Mouse (Mus musculus) urinary bladder, adult 2 months (tissue): Measurements from ENCODE around the gene Esrra. TPM values are rescaled to one million over a fixed set of nuclear protein-coding genes. Genes with fewer than 3 reads are reported as not detected.

Experiments
- DNase-seq: peaks from one replicate; pipeline ENCODE4 v3.0.0; 2022; ENCODE audit warnings: low spot score
- polyA plus RNA-seq: library from polyadenylated mRNA; depleted of rRNA; stranded (reverse); fragments of >200 nt; gene quantifications from 2 replicates; pipeline ENCODE4 v1.2.3, GENCODE M21; 2012

Gene Esrra
- polyA plus RNA-seq, 1 experiment, result 59.1 TPM

DNA sequence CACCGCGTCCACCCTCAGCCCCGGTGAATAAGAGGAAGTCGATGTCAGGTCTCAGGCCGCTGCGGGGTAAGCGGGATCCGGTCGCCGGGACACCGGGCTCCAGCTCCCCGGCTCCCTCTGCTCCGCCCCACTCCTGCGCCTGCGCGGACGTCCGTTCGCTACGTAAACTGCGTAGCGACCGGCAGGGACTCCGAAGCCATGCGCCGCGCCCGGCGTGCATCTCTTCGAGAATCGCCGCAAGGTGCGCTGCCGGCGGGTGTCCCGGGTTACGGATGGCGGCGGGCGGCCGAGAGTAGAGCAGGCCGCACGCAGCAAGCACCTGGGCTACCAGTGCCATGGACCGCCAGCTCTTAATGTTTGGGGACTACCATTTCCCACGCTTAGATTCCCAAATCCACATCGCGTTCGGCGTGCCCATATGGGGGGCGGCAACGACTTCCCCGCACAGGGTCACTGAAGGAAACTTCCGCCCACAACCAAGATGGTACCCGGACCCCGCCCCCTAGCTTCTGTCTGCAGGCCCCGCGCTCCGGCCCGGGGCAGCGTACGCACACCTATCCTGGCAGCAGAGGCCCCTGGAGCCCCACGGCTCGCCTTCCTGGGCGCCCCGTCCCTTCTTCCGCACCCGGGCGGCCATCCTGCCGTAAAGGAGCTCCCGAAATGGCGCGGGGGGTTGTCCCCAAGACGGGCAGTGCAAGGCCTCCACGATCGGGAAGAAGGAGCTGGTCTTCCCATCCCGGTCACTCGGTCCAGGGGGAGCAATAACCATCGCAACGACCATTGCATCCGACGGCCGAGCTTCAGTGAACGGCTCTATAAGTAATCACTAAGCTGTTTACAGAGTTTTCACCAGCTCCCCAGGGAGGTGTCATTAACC, 20.0 kb upstream of the Esrra start, which contains the start of gene Bad:
Bad (plus strand) TSS at position 490 of the 877 bp plus-strand sequence.
- peak; percentile 98 for DNase-seq

DNA sequence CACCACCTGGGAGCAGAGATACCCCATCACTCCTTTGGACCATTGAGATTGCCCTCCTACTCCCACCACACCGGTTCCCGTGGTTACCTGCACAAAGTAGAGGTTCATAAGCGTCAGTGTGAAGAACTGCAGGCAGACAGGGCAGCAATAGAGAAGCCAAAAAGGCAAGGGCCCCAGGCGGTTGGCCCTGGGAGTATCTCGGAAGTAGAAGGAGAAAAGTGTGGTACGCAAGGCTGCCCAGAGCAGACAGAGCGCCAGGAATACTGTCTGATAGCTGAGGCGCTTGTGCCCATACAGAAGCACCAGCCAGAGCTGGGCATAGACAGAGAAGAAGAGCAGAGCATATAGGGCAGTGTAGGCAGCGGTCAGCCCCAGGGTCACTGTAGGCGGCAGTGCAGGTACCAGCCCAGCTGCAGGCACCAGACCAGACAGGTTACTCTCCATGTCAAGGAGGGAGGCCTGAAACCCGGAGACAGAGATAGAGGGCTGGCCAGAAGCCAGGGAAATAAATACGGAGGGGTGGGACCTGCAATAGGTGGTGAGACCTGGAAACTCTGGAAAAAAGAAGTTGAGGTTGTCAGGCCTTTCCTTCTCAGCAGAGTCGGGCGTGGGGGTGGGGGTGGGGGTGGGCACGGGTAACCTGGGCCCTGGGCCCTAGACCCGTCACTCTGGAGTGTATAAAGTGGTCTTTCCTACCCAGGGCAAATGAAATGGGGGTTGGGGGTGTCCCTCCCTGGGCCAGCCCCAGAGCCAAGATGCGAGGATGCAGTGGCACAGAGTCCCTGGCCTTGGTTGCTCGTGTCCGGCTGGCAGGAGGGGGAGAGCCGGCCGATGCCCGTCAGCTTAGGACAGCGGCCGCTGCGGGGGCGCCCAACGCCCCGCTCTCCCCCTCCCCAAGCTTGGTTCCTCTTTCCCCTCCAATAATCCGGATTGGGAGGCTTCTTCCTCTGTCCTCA, 19.1 kb upstream of the Esrra start:
- DNase-seq, result no peak

DNA sequence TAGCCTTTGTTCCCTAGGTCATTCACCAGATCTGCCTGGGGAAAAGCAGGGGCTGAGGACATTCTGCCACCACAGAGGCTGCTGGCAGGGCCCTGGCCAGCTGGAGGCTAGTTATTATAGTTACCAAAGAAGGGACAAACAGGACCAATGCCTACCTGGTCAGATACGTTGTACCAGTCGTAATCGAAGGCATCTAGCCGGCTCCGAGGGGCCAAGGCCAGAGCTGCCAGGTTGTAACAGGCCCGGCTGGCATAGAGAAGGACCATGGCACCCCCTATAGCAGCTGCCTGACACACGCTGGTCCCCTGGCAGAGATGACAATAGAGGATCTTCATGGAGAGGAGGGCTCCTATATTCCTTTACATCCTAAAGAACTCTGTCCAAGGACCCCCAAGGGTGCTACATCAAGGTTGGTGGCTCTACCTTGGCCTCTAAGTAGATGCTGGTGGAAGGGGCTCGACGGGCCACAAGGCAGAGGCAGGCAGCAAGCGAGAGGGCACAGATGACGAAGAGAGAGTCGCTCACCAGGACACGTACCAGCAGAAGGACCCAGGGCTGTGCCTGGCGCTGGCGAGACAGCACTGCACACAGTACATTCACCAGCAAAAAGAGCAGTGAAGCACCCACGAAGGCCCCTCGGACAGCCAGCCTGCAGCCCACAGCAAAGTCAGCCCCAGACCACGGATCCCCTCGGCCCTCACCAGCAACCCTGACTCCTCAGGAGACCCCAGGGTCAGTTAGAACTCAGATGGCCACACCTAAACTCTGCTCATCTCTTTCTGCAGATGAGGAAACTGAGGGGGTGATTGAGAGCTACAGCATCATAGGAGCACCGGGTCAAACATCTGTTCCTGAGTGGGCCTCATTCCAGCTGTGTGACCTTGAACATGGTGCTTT, 17.7 kb upstream of the Esrra start:
- no peak for DNase-seq

DNA sequence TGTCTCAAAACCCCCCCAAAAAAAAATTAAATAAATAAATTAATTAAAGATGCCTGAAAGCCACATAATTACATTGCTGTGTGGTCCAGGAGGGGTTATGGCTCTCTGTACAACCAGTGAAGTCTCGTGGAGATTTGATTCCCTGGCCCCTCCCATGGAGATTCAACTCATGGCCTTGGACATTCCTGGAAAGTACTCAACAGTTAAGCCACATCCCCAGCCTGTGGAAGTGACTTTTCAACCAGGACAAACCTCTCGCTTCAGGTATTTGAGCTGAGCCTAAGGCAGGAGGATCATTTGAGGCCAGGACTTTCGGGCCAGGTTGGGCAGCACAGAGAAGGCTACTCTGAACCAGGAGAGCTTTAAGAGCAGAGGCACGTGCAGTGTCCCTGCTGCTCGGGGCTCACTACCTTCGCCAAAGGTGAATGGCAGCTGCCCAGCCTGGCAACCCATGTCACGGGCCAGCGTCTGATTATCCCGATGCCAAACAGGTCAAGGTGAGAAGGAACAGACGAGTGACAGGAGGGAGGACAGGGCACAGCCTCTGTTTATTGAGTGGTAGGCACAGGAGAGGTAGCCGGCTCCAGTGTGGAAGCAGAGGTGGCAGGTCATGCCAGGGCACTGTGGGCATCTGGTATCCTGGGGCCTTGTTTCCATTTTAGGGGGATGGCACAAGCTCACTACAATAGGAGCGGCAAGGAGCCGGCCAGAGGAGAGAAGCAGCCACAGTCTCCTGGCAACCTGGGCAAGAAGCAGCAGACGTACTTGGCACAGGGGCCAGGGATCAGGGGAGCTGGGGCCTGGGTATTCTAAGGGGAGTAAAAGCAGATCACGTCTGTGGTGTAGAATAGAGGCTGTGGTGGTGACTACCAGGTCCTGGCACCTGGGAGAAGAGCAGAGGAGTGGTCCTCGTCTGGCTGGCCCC, 16.2 kb upstream of the Esrra start:
- DNase-seq, result no peak

DNA sequence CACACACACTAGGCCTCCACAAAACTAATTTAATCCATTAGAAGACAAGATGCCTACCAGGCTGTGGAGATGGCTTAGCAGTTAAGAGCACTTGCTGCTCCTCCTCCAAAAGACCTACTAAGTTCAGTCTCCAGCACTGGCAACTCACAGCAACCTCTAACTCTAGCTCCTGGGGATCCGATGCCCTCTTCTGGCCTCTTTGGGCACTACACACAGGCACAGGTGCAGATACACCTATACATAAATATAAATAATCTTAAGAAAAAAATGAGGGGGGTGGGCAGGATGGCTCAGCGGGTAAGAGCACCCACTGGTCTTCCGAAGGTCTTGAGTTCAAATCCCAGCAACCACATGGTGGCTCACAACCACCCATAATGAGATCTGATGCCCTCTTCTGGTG, 14.7 kb upstream of the Esrra start:
- DNase-seq, result no peak

DNA sequence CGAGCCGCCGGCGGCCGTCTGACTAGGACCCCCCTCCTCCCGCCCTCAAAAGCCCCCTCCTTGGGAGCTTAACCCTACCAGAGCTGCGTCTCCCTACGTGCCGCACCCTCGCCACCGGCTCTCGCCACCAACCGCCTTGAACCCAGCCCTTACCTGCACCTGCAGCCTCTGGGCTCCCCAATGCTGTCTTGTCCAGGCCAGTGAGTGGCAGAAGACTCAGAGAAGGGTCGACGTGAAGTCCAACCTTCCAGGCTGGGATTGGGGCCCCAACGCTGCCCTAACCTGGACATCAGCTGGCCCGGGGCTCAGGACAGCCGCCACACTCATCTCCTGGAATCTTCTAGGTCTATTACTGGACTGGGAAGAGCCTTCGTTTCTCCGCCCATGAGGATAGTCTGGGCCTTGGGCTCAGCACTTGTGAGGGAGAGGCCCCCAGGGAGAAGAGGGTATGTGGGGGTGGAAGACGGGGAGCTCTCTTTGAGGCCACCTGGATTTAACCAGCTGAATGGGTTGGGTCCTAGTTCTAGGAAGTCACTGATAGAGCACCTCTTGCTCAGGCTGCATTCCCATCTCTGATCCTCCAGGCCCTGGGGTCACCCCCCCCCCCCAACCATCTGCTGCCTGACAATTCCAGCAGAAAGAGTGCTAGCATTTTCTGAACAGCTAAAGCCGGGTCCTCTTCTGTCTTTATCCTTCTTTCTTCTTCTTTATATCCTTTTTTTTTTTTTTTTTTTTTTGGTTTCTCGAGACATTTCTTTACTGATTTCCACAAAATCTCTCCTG, 12.8 kb upstream of the Esrra start, which contains the start of gene Kcnk4:
Kcnk4 (minus strand) TSS at position 321 of the 783 bp plus-strand sequence.
- DNase-seq, result no peak

DNA sequence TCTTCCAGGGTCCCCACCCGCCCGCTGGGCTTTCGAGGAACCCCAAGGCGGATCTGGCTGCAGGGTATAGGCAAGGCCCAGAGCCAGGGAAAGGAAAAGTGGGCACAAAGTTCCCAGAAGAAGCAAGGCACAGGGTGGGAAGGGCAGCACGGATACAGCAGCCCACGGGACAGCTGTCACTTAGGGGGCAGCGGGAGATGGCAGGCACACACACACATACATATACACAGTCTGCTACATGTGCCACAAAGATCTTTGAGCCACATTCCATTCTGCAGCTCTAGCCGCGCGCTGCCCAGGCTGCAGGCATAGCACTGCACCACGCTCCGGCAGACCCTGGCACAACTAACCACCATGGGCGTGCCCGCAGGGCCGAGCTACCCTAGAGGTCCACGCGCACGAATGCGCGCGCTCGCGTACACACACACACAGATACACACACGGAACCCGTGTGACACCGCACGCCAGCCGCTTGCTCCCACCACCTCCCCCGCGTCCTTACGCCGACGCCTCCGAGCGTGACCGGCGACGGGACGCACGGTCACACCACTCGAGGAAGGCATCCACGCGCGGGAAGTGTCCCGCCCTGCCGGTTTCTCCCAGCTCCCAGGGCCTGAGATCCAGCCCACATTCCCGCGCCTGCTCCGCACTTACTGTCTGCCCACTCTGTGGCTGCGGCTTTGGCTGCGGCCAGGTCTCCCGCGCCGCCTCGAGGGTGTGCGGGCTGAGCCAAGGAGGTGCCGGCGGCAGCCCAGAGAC, 12.0 kb upstream of the Esrra start:
- DNase-seq, result no peak

DNA sequence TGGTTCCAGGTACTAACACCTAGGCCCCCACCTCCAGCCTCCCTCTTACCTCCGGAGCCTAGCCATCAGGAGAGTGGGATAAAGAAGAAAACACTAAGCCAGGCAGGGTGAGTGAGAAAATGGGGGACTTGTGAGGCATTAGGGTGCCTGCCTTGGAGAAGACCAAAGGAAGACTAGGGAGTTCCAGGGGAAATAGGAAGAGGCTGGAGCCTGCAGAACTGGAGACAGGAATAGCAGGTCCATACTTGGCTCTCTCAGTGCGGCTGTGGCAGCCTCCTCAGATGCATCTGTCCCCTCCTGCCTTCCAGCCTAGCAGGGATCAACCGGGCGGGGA, 11.5 kb upstream of the Esrra start:
- DNase-seq, result no peak

DNA sequence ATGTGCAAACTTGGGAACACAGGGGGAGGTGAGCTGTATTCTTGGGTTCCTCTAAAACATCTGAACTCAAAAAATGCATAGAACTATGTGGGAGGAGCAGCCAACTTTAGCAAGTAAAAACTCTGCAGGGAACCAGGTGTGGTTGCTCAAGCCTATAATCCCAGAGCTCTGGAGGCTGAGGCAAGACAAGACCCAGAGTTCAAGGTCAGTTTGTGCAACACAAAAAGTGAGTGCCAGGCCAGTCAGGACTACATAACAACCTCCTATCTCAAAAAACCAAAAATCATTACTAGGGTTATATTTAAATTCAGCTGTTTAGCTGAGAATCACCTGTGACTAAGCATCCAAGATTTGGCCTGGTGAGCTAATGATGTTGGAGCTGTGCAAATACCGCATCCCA, 10.4 kb upstream of the Esrra start:
- no peak for DNase-seq

DNA sequence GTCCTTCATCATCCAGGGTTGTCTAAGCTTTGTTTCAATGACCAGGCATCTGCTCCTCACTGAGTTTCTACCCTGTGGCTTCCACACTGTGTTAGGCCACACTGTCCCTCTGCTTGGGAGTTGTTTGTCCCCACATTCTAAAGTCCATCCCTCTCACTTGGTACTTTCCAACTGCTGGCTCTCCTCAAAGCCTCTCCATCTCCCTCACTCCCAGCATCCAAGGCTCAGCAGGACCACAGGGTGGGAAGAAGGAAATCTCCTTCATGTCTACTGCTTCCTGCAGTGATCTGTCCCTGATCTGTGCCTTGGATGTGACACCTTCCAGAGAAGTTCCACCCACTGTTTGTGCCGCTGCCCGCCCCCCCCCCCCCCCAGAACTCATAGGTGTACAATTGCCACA, 9.4 kb upstream of the Esrra start:
- DNase-seq, result no peak

DNA sequence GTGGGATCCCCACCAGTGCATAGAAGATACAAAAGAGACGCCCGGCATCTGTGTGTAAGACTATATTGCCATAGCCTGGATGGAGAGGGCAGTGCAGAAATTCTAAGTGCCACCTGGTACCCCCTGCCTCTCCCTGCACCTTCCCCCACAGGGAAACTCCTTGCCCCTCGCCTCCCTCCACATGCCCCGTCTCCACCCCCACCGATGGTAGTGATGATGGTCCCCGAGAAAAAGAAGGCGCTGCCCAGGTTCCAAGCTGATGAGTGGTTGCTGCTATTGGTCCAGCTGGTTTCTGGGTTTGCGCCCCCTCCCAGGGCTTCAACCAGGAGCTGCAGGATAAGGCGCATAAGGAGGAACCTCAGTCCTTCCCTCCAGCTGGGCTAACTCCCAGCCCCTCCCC, 6.5 kb upstream of the Esrra start:
- DNase-seq, result peak; percentile 20

DNA sequence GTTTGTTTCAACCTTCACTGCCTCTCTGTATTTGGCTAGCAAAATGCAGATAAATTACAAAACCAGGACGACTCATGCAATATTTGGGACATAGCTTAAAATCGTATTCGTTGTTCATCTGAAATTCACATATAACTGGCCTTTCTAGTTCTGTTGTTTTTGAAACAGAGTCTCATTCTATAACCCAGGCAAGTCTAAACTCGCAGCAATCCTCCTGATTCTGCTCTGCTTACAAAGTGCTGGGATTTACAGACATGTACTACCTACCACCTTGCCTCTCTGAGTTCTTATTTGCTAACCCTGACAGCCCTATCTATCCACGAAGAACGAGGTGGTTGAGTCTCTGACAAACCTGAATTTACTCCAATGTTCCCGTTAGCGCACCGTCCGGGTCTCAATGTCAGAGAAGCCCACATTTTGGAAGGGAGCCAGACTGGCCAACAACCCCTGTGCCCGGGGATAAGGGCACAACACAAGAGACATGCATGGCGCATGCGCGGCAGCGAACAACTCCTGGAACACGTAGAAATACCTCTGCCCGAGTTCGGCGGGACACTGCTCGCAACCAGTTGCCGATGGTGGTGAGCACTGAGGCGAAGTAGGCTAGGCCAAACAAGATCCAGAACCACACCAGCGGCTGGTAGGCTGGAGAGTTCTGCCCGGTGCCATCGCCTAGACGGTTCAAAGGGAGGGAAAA, 5.1 kb upstream of the Esrra start:
- DNase-seq, result peak; percentile 75

DNA sequence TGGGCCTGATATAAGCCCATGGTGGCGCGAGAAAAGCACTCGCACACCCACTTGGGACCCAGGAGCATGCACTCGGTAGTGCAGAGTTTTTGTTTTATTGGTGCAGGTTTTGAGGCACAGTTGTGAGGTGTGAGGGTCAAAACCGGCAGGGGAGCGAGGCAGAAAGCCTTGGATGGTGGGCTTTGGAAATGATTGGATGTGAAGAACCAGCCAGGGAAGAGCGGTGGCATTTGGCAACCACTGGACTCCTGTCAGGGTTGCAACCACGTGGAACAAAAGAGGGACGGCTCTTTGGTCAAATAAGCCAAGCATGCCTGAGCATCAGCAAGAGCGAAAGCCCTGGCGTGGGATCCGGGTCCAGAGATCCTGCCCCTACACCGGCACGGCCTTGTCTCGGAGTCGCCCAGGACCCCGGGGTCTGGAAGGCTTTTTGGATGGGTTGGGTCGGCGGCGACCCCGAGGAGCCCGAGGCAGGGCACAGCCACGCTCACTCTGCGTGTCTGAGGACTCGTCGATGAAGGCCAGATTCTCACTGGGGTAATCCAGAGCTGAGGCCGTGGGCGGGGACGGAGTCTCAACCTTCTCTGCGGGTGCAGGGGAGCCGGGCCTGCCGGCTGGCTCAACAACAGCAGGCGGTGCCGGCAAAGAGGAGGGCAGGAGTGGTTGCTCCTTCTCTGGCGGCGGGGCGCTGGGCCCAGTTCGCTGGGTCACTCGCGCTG, 4.2 kb upstream of the Esrra start:
- DNase-seq, result no peak

DNA sequence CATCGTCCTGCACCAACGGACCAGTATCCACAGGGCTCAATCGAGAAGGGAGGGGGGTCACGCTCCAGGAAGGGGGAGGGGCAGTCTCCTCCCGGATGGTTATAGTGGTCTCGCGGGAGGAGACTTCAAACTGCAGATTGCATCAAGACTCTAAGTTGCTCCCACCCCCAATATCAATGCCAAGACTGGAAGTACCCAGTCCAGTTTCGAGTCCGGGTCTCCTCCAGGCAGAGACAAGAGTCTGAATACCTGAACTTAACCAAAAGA, 3.6 kb upstream of the Esrra start, which contains the start of gene Catsperz:
Catsperz (minus strand) TSS at position 74 of the 267 bp plus-strand sequence.
- DNase-seq, result no peak

DNA sequence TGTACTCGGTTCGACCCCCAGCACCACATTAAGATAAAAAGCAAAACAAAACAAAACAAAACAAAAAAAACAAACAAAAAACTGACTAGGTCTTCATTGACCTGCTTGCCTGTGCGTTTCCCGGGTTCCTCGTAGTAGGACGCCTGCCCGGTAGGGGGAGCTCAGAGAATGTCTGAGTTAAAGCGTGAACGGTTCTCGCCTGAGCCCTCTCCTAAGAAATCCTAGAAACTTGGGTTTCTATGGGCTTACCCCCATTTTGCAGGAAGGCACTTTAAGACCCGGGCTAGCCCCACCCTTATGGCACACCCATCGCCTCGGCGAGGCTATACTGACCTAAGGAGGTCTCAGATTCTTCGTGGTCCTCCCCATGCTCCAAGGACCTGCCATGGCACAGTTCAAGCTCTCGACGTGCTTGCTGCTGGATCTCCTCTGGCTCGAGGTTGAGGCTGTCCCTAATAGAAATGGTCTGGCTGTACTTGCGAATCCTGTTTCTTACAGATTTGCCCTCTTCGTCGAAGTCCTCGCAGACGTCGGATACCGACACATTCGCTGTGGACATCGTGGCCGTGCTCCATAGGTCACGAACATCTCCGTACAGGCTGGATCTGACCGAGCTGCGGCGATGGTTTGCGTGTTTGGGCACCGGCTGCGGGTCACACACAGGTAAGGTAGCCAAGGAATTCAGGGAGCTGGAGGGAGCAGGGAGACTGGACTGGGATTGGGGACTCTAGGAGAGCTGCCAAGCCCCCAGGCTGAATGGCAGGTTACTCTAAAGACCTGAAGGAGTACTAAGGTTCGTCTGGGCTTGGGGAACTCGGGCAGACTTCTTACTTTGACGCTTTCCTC, 3.1 kb upstream of the Esrra start:
- peak; percentile 72 for DNase-seq

DNA sequence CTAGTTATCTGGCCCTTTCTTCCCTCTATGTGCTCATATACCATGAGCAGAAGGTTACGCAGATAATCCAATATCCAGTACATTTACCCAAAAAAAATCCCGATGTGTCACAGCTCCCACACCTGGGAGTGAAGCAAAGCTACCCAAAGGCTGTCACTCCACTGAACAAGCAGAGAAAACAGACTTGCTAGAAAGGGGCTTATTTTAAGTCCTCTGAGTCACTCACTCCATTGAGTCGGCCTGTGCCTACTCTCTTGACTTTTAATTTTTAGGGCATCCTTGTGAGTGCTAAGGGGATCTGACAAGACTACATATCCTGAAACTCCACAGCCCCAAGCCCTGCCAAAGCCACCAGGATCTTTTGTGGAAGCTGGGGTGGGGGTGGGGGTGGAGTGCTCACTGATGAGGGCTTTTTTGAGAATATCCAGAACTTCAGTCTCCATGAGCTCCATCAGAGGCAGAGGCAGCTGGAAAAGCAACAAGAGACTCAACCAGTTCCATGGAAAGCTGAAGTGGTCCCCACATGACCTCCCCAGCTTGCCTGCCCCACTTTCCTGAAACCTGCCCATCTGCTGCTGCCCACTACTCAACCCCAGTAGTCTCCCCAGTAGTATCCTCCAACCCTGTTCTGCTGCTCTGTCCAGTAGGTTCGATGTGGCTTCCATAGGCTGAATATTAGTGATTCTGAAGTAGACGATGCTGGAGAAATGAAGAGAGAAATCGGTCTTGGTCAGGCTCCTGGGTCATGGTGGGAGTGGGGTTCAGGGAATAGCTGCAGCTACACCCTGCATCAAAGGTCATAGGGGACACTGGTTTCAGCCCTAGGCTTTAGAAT, 1.5 kb upstream of the Esrra start:
- no peak for DNase-seq
